Mouse (Mus musculus) hindbrain, embryonic 15.5 days (tissue): Measurements from ENCODE around the gene Fam213a. TPM values are rescaled to one million over a fixed set of nuclear protein-coding genes. Genes with fewer than 3 reads are reported as not detected.

Source experiments
- ATAC-seq: fragments of 200-750 bp; cut with Nextera tagmentation; 2 replicates; pipeline ENCODE4 v1.8.0; 2017; ENCODE audit warnings: low read depth, moderate number of reproducible peaks, moderate TSS enrichment; ENCODE audit not compliant: low FRiP score
- H3K27ac ChIP-seq: fragments of 300-500 bp; sonication (generic); replicated peaks from 2 replicates; pipeline ENCODE4 v1.5.1; 2015; ENCODE audit warnings: mild to moderate bottlenecking, inconsistent platforms
- H3K27me3 ChIP-seq: fragments of 300-500 bp; sonication (generic); 2 replicates; pipeline ENCODE4 v1.6.1; 2015; ENCODE audit warnings: control low read depth, inconsistent platforms
- H3K36me3 ChIP-seq: fragments of 300-500 bp; sonication (generic); 2 replicates; pipeline ENCODE4 v1.6.1; 2015; ENCODE audit warnings: control low read depth, inconsistent platforms
- H3K4me1 ChIP-seq: fragments of 300-500 bp; sonication (generic); replicated peaks from 2 replicates; pipeline ENCODE4 v1.6.1; 2015; ENCODE audit warnings: control low read depth, inconsistent platforms
- H3K4me2 ChIP-seq: fragments of 300-500 bp; sonication (generic); 2 replicates; pipeline ENCODE4 v1.6.1; 2015; ENCODE audit warnings: moderate library complexity, mild to moderate bottlenecking, inconsistent platforms
- H3K4me3 ChIP-seq: fragments of 300-500 bp; sonication (generic); 2 replicates; pipeline ENCODE4 v1.5.1; 2015; ENCODE audit warnings: mild to moderate bottlenecking, inconsistent platforms
- H3K9ac ChIP-seq: fragments of 300-500 bp; sonication (generic); 2 replicates; pipeline ENCODE4 v1.6.1; 2015; ENCODE audit warnings: inconsistent platforms
- H3K9me3 ChIP-seq: fragments of 300-500 bp; sonication (generic); 2 replicates; pipeline ENCODE4 v1.6.1; 2016; ENCODE audit warnings: control low read depth, inconsistent platforms
- WGBS: fragments of 180-500 bp; shearing (Covaris S2); methylation state at CpG from one replicate; pipeline ENCODE4 v1.1.7; 2015; 5-methylcytosine and 5-hydroxymethylcytosine counted together
- polyA plus RNA-seq: library from polyadenylated mRNA; unstranded; fragments of >200 nt; fragmentation: Nextera tagmentation; extraction: Ambion mirVana; gene quantifications from 2 replicates; pipeline ENCODE4 v1.2.1, GENCODE M21; 2015

Fam213a gene
- polyA plus RNA-seq, 1 experiment from 2014 or later = 107 TPM

GRCm38 (mm10) chr14:40958083-40958985 lies 55.3 kb downstream of the Fam213a start:
- no peaks in the 10 kb centered on the region for H3K36me3 ChIP-seq
- no peak overlapping the region for H3K4me2 ChIP-seq
- H3K4me1 ChIP-seq = peaks cover 72% of the 10 kb centered on the region
- H3K4me3 ChIP-seq = no peak overlapping the region
- ATAC-seq = no peak
- H3K27ac ChIP-seq = peak overlapping the region; percentile 38
- H3K9ac ChIP-seq = no peak overlapping the region
- no peaks in the 10 kb centered on the region for H3K27me3 ChIP-seq
- no peaks in the 10 kb centered on the region for H3K9me3 ChIP-seq
- WGBS = 22% methylated on average over 4 of the region's 4 CpGs

DNA sequence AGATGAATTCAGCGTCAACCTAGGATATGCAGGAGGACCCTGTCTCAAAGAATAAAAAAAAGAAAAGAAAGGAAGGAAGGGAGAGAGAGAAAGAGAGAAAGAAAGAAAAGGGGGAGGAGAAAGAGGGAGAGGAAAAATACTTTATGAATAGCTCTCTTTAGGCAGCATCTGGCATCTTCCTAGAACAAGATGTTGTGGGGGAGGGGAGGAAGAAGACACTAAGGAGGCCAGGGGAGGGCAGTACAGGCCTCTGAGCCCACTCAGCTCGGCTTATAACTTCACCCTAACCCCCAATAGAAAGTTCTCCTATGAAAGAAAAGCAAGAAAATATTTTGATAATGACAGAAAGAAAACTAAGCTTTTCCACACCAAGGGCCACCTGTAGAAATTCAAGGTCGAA lies 56.0 kb downstream of the Fam213a start:
- Histone ChIP-seq H3K9me3 (no peaks in the 10 kb centered on the region), H3K4me2 (no peak overlapping the region)
- WGBS = 43% methylated on average over 3 of the region's 3 CpGs

GRCm38 (mm10) chr14:40956252-40957146 lies 57.1 kb downstream of the Fam213a start:
- Histone ChIP-seq H3K9me3 (no peaks in the 10 kb centered on the region), H3K4me2 (peak overlapping the region; percentile 37), H3K27me3 (no peaks in the 10 kb centered on the region), H3K4me3 (no peak overlapping the region), H3K36me3 (no peaks in the 10 kb centered on the region), H3K27ac (peak overlapping the region; percentile 87), H3K4me1 (peaks cover 66% of the 10 kb centered on the region), H3K9ac (peak overlapping the region; percentile 32)
- 21% methylated on average over 13 of the region's 13 CpGs for WGBS
- ATAC-seq = peak; percentile 86

More for the DNA sequence above, 56.0 kb downstream of the Fam213a start:
- Histone ChIP-seq H3K36me3 (no peaks in the 10 kb centered on the region), H3K9ac (no peak overlapping the region), H3K4me1 (peaks cover 69% of the 10 kb centered on the region), H3K4me3 (no peak overlapping the region), H3K27me3 (no peaks in the 10 kb centered on the region), H3K27ac (peak overlapping the region; percentile 38; the same call in 1 of the 2 replicates)
- ATAC-seq = no peak

DNA sequence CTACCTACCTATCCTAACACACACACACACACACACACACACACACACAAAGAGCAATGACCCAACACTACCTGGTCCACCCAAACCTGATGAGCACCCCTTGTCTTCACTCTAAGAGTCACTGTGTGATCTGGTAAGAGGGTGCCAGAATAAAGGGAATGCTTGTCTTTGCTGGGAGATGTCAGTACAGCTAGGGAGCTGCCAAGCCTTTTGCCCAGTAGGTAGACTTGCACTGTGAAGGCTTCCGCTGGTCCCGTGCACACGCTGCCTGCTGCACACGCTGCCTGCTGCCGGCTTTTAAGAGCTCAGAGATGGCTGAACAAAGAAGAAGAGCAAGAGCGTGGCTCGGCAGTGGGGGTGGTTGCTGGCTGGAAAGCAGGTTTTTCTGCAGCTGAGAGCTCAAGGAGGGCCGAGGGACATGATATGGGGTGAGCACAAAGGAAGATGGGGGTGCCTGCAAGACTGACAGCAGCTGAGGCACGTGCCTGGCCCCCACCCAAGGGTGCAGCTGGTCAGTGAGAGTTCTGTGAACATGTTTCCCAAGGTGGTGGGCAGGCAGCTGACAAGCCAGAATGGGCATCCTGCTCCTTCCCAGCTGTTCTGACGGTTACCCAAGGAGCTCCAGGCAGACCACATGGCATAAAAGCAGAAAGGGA lies 57.9 kb downstream of the Fam213a start:
- H3K27ac ChIP-seq = peak overlapping the region; percentile 87
- no peaks in the 10 kb centered on the region for H3K27me3 ChIP-seq
- no peaks in the 10 kb centered on the region for H3K9me3 ChIP-seq
- WGBS = 4% methylated on average over 10 of the region's 10 CpGs
- no peaks in the 10 kb centered on the region for H3K36me3 ChIP-seq
- H3K4me3 ChIP-seq = no peak overlapping the region
- peaks cover 68% of the 10 kb centered on the region for H3K4me1 ChIP-seq
- H3K9ac ChIP-seq = peak overlapping the region; percentile 32
- ATAC-seq = peak; percentile 58
- H3K4me2 ChIP-seq = peak overlapping the region; percentile 37

GRCm38 (mm10) chr14:40955146-40955545 lies 58.4 kb downstream of the Fam213a start:
- whole genome bisulfite sequencing = 67% methylated on average over 1 of the region's 1 CpGs
- H3K4me1 ChIP-seq = peaks cover 70% of the 10 kb centered on the region
- no peak for ATAC-seq
- H3K27ac ChIP-seq = peak overlapping the region; percentile 87
- no peak overlapping the region for H3K4me2 ChIP-seq
- no peaks in the 10 kb centered on the region for H3K9me3 ChIP-seq
- no peak overlapping the region for H3K4me3 ChIP-seq
- no peaks in the 10 kb centered on the region for H3K27me3 ChIP-seq
- H3K9ac ChIP-seq = no peak overlapping the region
- no peaks in the 10 kb centered on the region for H3K36me3 ChIP-seq

DNA sequence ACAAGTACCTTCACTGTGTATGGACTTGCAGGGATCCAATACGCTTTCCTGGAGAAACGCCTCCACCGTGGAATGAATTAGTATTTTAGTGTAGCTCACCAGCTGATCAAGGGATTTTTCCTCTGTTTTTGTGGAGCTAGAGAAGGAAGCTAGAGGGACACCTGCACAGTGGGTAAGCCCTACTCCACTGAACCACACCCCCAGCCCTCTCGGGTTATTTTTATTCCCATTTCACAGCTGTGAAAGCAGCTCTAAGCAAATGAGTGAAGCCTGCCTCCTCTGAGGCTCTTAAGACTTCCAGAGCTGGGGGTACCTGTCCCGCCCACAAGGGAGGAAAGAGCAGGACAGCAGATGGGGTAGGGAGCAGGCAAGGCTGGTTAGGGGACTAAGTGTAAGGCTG lies 60.2 kb downstream of the Fam213a start:
- no peaks in the 10 kb centered on the region for H3K36me3 ChIP-seq
- H3K9ac ChIP-seq = no peak overlapping the region
- no peak overlapping the region for H3K4me2 ChIP-seq
- no peak overlapping the region for H3K27ac ChIP-seq
- 79% methylated on average over 5 of the region's 5 CpGs for WGBS
- H3K4me1 ChIP-seq = peaks cover 72% of the 10 kb centered on the region
- H3K4me3 ChIP-seq = no peak overlapping the region
- H3K27me3 ChIP-seq = no peaks in the 10 kb centered on the region
- ATAC-seq = no peak
- no peaks in the 10 kb centered on the region for H3K9me3 ChIP-seq

DNA sequence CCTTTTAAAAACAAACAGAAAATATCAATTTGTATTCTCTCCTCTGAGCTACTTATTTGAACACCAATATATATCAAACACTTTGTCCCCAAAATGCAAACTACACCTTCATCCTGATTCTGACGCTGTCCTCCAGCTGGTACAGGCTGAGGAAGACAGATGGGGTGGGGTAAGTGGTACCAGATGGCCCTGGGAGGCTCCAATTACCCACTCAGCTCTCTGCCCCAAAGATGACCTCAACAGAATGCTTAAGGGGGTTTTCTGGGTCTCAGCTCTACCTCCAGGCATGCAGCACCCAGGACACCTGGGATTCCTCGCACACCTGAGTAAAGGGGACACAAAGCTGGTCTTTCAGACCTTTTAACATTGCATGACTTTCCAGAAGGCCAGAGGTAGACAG lies 60.9 kb downstream of the Fam213a start:
- no peak overlapping the region for H3K9ac ChIP-seq
- H3K36me3 ChIP-seq = no peaks in the 10 kb centered on the region
- 39% methylated on average over 2 of the region's 2 CpGs for WGBS
- H3K4me2 ChIP-seq = no peak overlapping the region
- H3K27ac ChIP-seq = no peak overlapping the region
- H3K4me1 ChIP-seq = peaks cover 65% of the 10 kb centered on the region
- no peaks in the 10 kb centered on the region for H3K9me3 ChIP-seq
- no peak overlapping the region for H3K4me3 ChIP-seq
- H3K27me3 ChIP-seq = no peaks in the 10 kb centered on the region
- no peak for ATAC-seq

GRCm38 (mm10) chr14:40952301-40952700 lies 61.3 kb downstream of the Fam213a start:
- Histone ChIP-seq H3K4me2 (no peak overlapping the region), H3K9me3 (no peaks in the 10 kb centered on the region), H3K36me3 (no peaks in the 10 kb centered on the region), H3K27ac (no peak overlapping the region), H3K4me1 (peaks cover 62% of the 10 kb centered on the region), H3K4me3 (no peak overlapping the region), H3K27me3 (no peaks in the 10 kb centered on the region), H3K9ac (no peak overlapping the region)
- 93% methylated on average over 3 of the region's 3 CpGs for WGBS
- ATAC-seq = no peak

DNA sequence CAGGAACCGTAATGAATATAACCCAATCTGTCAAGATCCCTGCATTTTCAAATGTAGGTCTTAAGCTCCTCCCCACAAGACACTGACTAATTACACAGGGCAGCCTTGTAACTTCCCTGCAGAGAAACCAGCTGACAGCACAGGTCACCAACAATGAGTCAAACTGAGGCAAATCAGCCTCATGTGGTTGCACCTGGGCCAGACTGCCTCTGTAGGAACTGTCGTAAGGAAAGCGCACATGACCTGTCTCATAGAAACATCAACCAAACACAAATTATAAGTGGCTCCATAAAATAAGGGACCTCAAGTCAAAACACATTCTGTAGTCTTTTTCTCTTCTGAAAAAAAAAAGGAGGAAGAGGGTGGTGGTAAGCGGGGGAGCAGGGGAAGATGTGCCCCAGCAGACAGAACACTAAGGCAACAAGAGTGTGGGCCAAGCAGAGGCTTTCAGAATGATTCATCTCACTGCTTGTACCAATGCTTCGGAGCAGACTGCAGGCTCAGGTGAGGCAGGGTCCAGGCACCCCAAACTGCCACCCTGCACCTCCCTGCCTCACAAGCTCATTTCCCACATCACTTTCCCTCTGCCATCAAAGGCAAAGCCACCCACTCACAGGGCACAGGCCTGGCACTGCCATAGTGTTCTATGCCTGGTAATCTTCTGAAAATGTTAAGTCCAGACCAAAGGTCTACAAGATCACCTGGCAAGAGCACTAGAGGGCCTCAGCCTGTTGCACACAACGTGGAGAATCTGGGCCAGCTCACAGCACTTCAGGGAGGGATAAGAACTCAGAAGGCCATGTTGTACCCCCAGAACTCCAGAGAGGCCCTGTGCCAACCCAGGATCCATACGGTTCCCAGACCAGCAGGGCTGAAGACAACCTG lies 63.6 kb downstream of the Fam213a start:
- Histone ChIP-seq H3K4me3 (no peak overlapping the region), H3K4me1 (peaks cover 39% of the 10 kb centered on the region)

GRCm38 (mm10) chr14:40949047-40949446 lies 64.5 kb downstream of the Fam213a start:
- H3K9me3 ChIP-seq = no peaks in the 10 kb centered on the region
- H3K36me3 ChIP-seq = no peaks in the 10 kb centered on the region
- H3K9ac ChIP-seq = no peak overlapping the region
- peak overlapping the region; percentile 23; the same call in 1 of the 2 replicates for H3K27ac ChIP-seq
- peaks cover 30% of the 10 kb centered on the region for H3K4me1 ChIP-seq
- no peaks in the 10 kb centered on the region for H3K27me3 ChIP-seq
- 0 out of 2 replicates have a peak, but pooled peaks have one; percentile 9 for ATAC-seq
- 37% methylated on average over 3 of the region's 3 CpGs for WGBS
- no peak overlapping the region for H3K4me3 ChIP-seq
- no peak overlapping the region for H3K4me2 ChIP-seq

More for the DNA sequence above, 63.6 kb downstream of the Fam213a start:
- no peak for ATAC-seq
- peak overlapping the region; percentile 23; the same call in 1 of the 2 replicates for H3K27ac ChIP-seq
- no peak overlapping the region for H3K9ac ChIP-seq
- 68% methylated on average over 7 of the region's 7 CpGs for WGBS
- H3K36me3 ChIP-seq = no peaks in the 10 kb centered on the region
- H3K9me3 ChIP-seq = no peaks in the 10 kb centered on the region
- H3K4me2 ChIP-seq = no peak overlapping the region
- H3K27me3 ChIP-seq = no peaks in the 10 kb centered on the region

DNA sequence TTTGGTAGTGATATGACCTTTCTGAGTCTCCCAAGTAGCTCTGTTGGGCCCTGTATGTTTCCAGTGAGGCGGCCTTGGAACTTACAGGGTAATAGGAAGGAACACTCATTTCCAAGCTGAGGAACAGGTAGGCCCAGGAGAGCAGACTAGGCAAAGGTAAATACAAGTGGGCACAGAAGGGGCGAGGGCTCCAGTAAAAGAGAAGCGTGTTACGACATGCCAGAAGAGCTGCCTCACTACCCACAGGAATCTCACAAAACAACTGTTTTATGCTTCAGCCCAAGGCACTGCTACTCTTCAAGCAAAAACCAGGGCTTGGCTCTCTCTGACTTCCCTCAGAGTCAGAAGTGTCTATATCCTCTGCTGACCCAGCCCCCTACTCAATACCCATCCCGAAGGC lies 65.1 kb downstream of the Fam213a start:
- no peak overlapping the region for H3K27ac ChIP-seq
- H3K36me3 ChIP-seq = no peaks in the 10 kb centered on the region
- H3K9ac ChIP-seq = no peak overlapping the region
- H3K4me1 ChIP-seq = peaks cover 27% of the 10 kb centered on the region
- H3K27me3 ChIP-seq = no peaks in the 10 kb centered on the region
- 92% methylated on average over 5 of the region's 5 CpGs for WGBS
- H3K4me2 ChIP-seq = no peak overlapping the region
- no peak overlapping the region for H3K4me3 ChIP-seq
- no peaks in the 10 kb centered on the region for H3K9me3 ChIP-seq
- no peak for ATAC-seq
